Mouse (Mus musculus) kidney, adult 8-10 months (tissue): ENCODE results near the gene Hal.
"Not testable (repeated sequence)": the region's sequence is repeated elsewhere in the genome, so short reads cannot be mapped to it uniquely, and the experiment has no call there.

Source experiments
- DNase-seq, 2 experiments: peaks; one replicate each; pipeline ENCODE4 v3.0.0; 2022

Gene Hal

DNA sequence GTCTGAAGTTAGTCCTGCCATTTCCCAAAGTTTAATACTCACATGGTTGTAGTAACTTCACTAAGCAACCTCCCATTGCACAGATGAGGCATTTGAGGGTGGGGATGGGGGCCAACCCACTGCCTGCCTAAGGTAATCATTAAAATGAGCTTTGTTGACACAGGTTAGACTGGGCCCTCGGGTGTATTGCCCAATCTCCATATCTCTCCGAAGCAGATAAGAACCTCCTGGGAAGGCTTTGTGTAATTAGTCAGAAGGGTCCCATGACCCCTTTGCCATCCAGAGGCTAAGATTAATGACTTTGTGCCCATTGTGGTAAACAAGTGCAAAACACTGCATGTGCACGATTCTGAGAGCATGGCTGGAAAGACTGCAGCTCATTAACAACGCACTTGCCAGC lies 29.2 kb downstream of the Hal start:
- DNase-seq = no peak

DNA sequence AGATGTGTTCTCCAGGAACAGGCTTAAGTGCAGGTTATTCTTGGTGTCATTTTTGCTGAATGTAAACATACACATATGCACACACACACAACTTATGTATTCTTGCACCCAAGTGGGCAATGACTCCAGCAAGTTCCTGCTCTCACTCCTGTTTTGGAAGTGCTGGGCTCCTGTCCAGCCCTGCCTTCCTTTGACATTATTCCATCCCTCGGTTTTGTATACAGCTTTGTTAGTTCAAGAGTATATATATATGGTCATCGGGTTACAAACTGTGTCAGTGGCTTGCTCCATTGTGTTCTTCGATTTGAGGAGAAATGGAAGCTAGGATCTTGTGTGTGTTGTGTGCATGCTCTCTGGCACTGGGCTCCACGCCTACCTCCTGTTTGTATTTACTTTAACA lies 29.6 kb downstream of the Hal start:
- DNase-seq = no peak

DNA sequence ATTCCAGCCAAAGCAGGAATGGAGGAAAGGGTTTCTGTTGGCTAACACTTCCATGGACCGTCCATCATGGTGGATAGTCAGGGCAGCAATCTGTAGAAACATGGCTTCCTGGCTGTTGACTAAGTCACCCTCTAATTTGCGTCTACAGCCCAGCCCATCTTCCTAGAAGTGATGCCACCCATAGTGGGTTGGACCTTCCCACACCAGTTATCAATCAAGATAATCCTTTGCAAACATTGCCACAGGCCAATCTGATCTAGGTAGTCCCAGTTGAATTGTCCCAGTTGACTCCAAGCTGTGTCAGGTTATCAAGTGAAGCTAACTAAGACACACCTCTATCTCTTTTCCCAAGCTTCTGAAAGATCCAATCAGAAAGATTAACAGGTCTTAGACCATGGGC lies 30.1 kb downstream of the Hal start:
- no peak for DNase-seq

DNA sequence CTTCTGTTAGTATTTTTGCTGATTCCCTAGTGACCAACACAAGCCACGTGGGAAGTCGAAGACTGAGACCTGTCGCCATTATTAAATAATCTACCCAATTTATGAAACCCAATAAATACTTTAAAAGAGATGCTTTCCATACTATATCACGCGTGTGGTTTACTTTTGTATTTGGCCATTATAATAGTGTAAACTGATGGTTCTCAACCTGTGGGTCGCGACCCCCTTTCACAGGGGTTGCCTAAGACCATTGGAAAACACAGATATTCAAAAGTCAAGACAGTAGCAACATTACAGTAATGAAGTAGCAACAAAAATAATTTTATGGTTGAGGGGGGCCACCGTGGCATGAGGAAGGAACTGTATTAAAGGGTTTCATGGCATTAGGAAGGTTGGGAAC lies 30.6 kb downstream of the Hal start:
- DNase-seq = no peak

DNA sequence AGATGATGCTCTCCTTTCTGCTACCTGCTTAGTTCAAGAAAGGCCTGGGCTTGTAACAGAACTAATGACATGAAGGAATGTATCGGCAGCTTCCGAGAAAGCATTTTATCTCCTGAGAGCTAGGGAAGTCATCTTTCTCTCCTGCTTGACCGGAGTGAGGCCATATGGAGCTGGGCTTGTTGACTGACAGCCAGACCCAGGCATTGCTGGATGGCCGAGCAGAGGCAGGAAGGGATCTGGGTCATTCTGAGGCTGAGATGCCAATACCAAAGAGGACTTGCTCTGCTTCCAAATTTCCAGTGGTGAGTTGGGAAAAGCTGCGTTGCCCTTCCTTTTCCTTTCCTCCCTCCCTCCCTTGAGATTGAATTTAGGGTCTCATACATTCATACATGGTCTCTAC lies 31.2 kb downstream of the Hal start:
- DNase-seq = no peak

DNA sequence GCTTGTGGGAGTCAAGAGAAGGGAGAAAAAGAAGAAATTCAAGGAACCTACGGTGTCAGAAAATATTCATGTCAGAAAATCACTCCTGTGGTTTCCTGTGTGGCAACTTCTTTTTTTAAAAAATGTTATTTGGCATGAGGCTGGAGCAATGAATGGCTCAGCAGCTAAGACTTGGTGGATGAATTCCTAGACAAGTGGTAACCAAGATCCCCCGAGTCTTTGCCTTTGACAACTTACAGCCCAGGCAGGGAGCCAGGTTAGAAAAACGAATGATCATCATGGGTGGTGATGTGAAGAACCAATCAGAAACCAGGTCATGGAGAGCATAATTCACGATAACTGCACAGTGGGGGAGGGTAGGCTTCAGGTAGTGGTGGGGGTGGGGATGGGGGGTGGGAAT lies 32.4 kb downstream of the Hal start:
- no peak for DNase-seq

DNA sequence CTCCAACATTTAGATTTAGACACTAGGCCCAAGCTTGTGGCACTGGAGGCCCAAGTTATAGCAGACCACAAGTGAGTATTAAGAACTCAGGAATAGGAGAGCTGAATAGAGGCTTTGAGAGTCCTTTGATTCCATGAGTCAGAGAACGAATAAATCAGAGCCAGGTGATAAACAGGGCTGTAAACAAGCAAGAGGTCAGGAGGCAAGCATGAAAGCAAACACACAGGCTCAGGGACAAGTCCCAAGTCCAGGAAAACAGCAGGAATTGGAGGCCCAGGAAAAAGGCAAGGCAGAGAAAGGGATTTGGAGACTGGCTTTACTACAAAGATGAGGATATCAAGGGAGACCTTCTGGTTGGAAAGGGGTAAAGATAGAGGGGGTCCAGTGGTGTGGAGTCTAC lies 36.8 kb downstream of the Hal start:
- DNase-seq = no peak

DNA sequence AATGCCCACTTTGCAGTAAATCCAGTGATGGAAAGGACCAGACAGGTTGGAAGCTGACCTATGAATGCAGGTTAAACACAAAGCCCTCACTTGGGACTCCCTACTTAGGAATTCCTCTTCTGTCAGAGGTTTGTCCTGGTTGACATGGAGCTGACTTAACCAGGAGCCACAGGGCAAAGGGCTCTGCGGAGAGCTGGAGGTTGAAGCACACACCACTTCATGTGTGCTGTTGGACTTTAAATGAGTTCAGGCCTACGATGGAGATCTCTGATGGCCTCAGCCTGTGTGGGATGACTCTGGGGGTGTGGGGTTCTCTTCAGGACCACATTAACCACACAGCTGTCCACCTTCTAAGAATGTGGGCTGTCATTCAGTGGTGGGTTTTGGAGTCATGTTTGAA lies 49.7 kb downstream of the Hal start:
- DNase-seq = no peak

DNA sequence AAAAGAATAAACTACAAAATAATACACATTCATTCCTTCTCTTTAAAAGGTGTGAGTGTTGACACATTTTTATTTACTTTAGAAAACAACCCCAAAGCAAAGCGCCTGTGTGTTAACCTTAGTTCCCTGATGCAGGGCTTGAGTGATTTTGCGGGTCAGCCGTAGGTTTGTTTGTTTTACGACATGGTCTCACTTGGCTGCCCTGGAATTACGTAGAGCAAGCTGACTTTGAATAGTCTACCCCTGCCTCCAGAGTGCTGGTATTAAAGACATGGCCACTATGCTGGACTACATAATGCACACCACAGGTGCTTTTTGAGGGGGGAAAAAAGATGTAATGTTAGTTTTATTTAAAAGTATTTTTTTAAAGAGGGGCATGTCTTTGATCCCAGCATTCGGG lies 50.2 kb downstream of the Hal start:
- peak; percentile 7 to 13 for DNase-seq

DNA sequence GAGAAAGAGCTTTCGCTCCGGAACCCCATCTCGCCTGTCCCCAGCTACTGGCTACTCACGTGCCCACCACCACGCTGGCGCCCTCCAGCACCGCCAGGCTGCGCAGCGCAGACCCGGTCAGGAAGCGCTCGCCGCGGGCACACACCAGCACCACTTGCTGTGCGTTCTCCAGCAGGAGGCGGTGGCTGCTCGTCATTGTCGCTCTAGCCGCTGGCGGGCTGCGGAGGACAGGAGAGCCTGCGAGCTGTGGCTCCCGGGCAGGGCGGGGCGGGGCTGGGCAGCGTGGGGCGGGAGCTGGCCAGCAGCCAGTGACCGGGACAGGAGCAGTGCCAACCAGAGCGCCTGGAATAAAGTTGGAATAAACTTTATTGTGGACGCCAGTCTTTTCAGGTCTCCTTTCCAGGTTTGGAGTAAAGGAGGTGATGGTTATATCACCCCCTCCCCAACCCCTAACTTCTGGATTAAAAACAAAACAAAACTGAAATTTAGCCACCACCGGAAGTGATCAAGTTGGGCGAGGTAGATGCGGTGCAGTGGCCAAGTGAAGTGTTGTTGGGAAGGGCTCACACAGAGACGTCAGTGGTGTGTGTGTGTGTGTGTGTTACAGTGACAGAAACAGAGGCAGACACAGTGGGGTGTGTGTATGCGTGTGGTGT lies 51.3 kb downstream of the Hal start, which contains the start of gene Amdhd1:
Gene Amdhd1, minus strand, starts transcription at position 259 of the 656 bp plus-strand sequence.
- peak; percentile 70 to 75 for DNase-seq

DNA sequence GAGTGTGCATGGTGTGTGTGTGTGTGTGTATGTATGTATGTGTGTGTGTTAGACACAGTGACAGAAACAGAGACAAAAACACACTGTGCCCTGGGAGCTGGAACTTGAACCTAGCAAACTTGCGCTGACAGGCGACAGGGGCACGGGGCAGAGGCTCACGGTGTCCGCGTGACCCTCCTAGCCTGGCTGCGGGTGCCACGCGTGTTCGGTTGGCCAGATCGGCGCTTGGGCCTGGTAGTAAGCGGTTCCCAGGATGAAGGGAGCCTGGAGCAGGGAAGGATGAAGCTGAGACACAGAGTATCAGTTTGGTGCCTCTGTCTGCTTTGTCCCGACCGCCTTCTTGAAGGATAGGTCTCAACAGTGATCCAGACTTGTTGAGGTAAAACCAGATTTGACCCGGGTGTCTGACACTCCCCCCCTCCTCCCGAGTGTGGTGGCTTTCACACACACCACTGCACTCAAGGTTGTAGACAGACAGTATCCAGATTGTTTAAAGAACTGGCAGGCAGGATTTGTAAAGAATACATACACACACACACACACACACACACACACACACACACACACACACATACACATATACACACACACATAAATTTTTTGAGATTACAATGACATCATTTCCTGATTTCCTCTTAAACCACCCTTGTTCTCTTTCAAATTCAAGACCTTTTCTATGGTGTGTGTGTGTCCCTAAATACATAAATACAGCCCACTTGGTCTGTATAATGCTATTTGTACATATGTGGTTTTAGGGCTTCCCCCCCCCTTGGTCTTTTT lies 52.1 kb downstream of the Hal start, which contains the start of gene Ccdc38:
Gene Ccdc38, plus strand, starts transcription at position 202 of the 780 bp plus-strand sequence.
- DNase-seq = peak in 1 of 2 experiments; percentile 3

DNA sequence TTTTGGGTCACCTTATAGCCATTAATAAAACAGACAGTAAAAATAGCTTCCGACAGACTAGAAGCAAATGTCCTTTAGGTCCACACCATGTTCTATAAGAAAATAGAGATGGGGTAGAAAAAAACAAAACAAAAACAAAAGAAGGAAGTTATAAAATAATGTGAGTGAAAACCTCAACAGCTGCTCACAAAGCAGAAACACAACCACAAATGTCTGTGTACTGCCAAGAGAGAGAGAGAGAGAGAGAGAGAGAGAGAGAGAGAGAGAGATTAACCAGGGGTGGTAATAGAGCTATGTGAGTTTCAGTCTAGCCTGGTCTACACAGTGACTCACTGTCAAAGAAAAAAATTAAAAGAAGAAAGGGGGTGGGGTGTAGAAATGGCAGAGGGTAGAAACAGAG lies 53.0 kb downstream of the Hal start:
- DNase-seq = no peak

DNA sequence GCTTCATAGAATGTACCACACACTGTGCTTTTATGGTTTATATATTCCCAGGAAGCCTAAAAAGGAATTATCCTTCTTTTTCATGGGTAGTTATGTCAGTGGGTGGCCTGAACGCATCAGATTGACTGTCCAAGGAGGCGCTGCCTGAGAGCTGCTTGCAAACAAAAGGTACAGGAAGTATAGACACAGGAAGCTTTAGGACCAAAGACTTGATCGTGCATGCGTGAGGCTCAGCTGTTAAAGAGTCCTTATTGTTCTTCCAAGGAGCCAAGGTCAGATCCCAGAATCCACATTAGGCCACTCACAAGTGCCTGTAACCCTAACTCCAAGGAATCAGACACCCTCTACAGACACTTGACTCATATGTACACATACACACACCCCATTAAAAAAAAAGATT lies 53.8 kb downstream of the Hal start:
- no peak for DNase-seq

DNA sequence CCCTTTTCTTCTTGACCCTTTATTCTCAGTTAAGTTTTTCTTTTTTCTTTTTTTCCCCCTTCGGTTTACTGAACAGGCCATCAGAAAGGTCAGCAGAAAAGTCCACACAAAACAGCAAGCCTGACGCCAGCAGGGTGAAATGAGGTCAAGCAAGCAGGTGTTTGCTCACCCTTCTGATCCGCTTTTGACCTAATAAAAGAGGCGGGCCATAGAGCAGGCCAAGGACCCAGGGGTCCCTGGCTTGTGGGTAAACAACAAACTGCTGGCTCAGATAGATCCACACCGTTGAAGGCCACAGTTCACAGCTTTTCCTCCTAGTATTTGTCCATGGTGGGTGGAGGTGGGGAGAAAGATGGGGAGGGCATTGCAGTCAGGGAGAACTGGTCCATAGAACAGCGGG lies 54.6 kb downstream of the Hal start:
- peak; percentile 3 to 28 for DNase-seq

DNA sequence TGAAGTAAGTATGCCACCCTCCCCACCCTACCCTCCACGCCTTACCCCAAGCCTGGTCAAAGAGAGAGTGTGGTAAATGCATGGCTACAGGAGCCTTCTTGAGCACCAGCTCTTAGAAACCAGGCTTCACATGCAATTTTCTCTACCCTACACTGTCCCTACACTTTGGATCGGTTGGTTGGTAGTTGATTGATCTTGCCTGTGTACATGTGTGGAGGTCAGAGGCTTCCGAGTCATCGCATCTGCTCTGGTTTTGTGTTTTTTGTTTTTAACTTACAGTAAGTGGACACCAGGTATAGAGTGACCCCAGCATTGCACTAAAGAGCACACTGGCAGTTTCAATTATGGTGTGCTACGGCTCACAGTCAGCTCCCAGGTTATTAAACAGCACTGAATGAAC lies 55.6 kb downstream of the Hal start:
- DNase-seq = no peak

DNA sequence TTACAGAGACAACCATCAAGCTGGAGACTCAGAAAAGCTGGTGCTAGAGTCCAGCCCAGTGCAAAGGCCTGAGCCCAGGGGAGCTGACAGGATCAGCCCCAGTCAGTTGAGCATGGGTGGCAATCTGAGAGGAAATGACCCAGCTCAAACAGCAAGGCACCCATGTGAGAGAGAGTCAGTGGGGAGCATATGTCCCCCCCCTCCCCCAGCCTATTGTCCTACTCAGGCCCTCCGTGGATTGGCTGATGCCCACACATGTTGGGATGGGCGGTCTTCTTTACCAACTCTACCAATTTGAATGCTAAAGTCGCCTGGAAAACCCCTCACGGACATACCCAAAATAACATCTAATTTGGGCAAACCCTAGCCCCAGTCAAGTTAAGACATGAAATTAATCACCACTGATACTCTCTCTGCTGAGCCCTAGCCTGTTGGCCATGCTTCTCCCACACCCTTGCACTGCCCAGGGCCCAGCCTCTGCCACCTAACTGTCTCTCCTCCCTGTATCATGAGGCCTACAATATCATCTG lies 59.2 kb downstream of the Hal start:
- DNase-seq = no peak

DNA sequence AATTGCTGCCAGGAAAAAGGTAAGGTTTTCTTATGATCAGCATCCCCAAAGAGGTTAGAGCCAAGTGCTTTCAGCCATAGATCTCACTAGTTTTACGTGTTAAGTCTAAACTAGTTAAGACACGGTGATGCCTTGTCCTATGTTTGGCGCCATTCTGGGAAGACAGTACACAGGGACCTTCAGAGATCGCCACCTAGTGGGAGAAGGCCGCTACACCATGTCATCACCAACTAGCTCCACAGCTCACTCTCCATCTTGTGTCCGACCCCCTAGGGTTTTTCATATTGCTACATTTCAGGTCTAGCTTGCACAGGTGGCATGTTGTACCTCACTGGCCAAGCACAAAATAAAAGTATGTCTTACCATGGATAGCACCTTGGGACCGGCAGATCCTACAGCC lies 60.4 kb downstream of the Hal start:
- peak; percentile 42 to 82 for DNase-seq

DNA sequence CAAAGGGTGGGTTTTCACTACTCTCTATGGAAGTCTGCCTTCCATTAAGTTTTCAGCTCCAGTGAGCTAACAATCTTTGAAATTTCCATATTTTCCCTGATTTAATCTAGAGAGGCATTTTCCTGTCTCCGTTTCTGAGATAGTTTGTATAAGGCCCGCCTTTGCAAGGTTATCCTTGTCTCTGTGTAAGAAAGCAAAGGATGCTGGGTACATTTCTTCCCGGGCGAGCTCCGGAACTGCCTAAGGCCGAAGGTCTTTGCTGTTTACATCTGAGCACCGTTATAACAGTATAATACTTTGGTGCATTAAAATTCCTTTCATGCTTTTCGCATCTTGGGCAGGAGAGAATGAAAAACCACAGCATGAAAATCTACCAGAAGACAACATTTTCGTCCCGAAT lies 61.3 kb downstream of the Hal start:
- DNase-seq = no peak

DNA sequence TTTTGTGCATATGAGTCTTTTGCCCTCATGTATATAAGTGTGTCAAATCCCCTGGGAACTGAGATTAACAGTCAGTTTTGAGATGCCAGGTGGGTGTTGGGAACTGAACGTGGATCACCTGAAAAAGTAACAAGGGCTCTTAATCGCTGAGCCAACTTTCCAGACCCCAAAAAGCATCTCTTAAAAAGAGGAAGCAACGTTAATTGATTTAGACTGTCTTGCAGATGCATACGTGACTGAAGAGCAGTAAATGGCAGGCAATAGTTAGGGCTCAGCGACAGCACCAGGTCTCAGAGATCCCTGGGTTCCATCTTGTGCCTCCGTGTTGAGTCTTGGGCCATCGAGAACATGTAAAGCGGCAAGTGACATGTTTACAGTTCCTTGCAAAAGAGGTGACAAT lies 64.0 kb downstream of the Hal start:
- DNase-seq = no peak

DNA sequence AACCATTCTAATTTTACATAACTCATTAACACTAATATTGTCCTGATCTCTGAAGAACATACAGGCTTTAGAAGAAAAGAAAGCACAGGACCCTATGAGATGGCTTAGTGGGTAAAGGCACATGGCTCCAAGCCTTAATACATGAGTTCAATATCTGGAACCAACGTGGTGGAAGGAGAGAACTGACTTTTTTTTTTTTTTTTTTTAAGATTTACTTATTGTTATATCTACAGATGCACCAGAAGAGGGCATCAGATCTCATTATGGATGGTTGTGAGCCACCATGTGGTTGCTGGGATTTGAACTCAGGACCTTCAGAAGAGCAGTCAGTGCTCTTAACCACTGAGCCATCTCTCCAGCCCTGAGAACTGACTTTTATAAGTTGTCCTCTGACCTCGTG lies 69.4 kb downstream of the Hal start:
- DNase-seq = not testable (repeated sequence)

DNA sequence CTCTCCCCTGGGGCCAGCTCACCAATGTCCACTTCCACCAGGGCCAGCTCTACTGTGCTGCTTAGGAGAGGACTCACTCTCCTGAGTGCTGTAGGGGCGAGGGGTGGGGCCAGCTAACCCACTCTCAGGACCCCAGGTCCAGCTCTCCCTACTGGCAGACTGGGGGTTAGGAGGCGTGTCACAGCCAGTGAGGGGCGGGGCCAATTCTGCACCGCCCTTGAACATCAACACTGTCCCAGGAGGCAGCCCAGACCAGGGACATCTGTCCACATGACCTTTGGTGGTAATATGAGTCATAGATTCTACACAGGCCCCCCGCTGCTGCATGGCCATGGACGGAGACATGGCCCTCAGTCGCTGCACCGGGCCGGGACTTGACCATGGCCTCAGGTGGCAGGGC lies 71.2 kb downstream of the Hal start:
- DNase-seq = no peak

DNA sequence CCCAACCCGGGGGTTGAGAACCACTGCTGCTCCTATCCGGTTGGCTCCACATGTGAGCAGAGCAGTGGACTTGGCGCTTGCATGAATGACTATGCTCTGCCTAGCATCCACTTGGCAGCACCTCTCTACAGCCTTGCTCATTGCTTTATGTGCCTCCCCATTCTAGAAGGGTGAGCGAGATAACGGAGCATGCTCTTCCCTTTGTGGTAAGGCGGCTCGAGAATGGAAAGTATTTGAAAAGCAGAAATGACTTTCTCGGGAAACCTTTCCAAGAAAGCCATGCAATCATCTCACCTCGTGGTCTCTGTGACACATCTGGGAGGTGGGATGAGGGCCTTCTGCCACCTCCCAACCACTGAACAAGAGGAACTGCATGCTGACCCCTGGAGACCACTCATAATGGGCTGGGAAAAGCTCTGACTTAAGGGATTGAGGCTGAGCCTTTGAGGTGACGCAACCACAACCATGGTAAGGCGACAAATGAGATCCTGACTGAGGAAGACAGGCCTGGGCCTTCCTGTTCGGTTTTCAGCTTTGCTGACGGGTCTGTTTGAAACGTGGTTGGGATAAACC lies 76.0 kb downstream of the Hal start:
- DNase-seq = no peak

DNA sequence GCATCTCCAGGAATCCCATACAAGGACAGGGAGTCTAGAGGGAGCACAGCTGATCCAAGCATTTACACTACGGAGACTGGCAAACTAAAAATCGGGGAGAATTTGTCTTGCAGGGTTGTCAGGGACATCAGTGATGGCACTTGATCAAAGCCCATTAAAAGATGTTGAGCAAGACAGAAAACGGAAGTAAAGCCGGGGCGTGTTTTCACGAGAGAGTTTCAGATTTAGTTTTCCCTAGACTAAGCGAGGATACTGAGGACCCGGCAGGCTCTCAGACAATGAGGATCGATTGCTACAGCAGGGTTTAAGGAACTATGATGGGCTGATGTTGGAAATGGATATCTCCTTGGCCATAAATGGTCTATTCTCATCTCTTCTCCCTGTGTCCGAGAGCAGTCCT lies 78.5 kb downstream of the Hal start:
- DNase-seq = no peak
